Mouse (Mus musculus) myocyte (in vitro differentiated cells): ENCODE measurements at regions not wholly inside any gene's neighbourhood (a gene's known extent, or its start where the extent isn't known, plus 50 kb on each side); places are given as distances from the start of the nearest gene placed in this dataset.

Experiments
- H3K27me3 ChIP-seq: one replicate; pipeline ENCODE4 v1.6.1; 2011; ENCODE audit not compliant: control insufficient read depth, insufficient read depth, insufficient read length
- H3K36me3 ChIP-seq: one replicate; pipeline ENCODE4 v1.6.1; 2011; ENCODE audit not compliant: control insufficient read depth, insufficient read depth
- H3K4me2 ChIP-seq: one replicate; pipeline ENCODE4 v1.6.1; 2011; ENCODE audit warnings: low read depth, control low read depth
- H3K4me3 ChIP-seq: one replicate; pipeline ENCODE4 v1.5.1; 2011; ENCODE audit warnings: mild to moderate bottlenecking, control low read depth, moderate library complexity
- H3K79me2 ChIP-seq: one replicate; pipeline ENCODE4 v1.6.1; 2011; ENCODE audit not compliant: control insufficient read depth, insufficient read depth
- H3ac ChIP-seq: one replicate; pipeline ENCODE4 v1.6.1; 2011; ENCODE audit not compliant: control insufficient read depth, insufficient read length
- CEBPB ChIP-seq: IDR thresholded peaks from 2 replicates; pipeline ENCODE4 v1.6.1; 2011; ENCODE audit warnings: mild to moderate bottlenecking, moderate library complexity; ENCODE audit not compliant: poor library complexity, insufficient read depth, severe bottlenecking
- E2F4 ChIP-seq: IDR thresholded peaks from one replicate; pipeline ENCODE4 v1.6.1; 2011; ENCODE audit warnings: mild to moderate bottlenecking, control low read depth, moderate library complexity; ENCODE audit not compliant: insufficient read depth
- MAX ChIP-seq: IDR thresholded peaks from one replicate; pipeline ENCODE4 v1.6.1; 2011; ENCODE audit warnings: low read depth, mild to moderate bottlenecking, control low read depth
- MYOD1 ChIP-seq, 3 experiments: IDR thresholded peaks; one replicate each; pipeline ENCODE4 v1.6.1; 2011; ENCODE audit warnings: control low read depth in 2 of 3, low read depth in 2 of 3, mild to moderate bottlenecking in 2 of 3, moderate library complexity in 1 of 3; ENCODE audit not compliant: insufficient read length in 2 of 3, control insufficient read depth in 1 of 3
- MYOG ChIP-seq, 3 experiments: IDR thresholded peaks; one replicate each; pipeline ENCODE4 v1.6.1; 2011; ENCODE audit warnings: control low read depth in 2 of 3, low read depth in 2 of 3, mild to moderate bottlenecking in 2 of 3; ENCODE audit not compliant: insufficient read length in 2 of 3, control insufficient read depth in 1 of 3, insufficient read depth in 1 of 3
- POLR2A ChIP-seq: IDR thresholded peaks from one replicate; pipeline ENCODE4 v1.6.1; 2011; ENCODE audit warnings: low read depth, mild to moderate bottlenecking, control low read depth, moderate library complexity; ENCODE audit not compliant: insufficient read length
- POLR2AphosphoS2 ChIP-seq: IDR thresholded peaks from one replicate; pipeline ENCODE4 v1.6.1; 2011; ENCODE audit warnings: low read depth, control low read depth; ENCODE audit not compliant: insufficient read length
- REST ChIP-seq: IDR thresholded peaks from one replicate; pipeline ENCODE4 v1.6.1; 2011; ENCODE audit warnings: mild to moderate bottlenecking, control low read depth, moderate library complexity; ENCODE audit not compliant: insufficient read depth, insufficient read length
- SRF ChIP-seq: IDR thresholded peaks from one replicate; pipeline ENCODE4 v1.6.1; 2011; ENCODE audit warnings: low read depth; ENCODE audit not compliant: control insufficient read depth, insufficient read length
- TCF12 ChIP-seq: IDR thresholded peaks from one replicate; pipeline ENCODE4 v1.6.1; 2011; ENCODE audit warnings: mild to moderate bottlenecking, control low read depth; ENCODE audit not compliant: poor library complexity, insufficient read depth, severe bottlenecking
- TCF3 ChIP-seq: IDR thresholded peaks from one replicate; pipeline ENCODE4 v1.6.1; 2011; ENCODE audit warnings: low read depth, control low read depth; ENCODE audit not compliant: insufficient read length
- USF1 ChIP-seq: IDR thresholded peaks from one replicate; pipeline ENCODE4 v1.6.1; 2011; ENCODE audit warnings: low read depth, mild to moderate bottlenecking, control low read depth, moderate library complexity

DNA sequence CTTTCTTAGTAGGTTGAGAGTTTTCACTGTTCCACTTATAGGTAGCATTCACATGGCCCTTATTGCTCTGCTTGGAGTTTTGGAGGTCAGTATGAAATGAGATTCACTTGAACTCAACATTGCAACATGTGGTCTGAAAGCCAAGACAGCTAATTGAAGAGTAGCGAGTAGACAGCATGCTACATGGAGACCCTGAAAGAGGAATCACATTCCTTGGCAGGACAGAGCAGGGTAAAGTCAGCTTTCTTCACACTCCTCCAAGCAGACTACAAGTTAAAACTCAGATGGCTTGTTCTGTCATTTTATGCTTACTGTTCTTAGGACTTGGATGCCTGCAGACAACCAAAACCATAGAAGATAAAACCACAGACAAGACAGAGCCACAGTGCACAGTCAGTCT, 91.1 kb upstream of the Rnd3 start:
- no peak overlapping the region for H3K4me2 ChIP-seq
- H3K36me3 ChIP-seq, result no peaks in the 10 kb centered on the region
- TF ChIP-seq TCF3, result no peak
- TF ChIP-seq MYOG (IDR thresholded peaks at IDR 0.05; ENCODE audit: control insufficient read depth in 1 of 3, insufficient read depth in 1 of 3, insufficient read length in 2 of 3, low read depth in 2 of 3), result no peak
- TF ChIP-seq POLR2AphosphoS2, result no peak
- TF ChIP-seq REST, result no peak
- TF ChIP-seq MYOD1 (IDR thresholded peaks at IDR 0.05; ENCODE audit: control insufficient read depth in 1 of 3, insufficient read length in 2 of 3, low read depth in 2 of 3), result no peak
- TF ChIP-seq TCF12, result no peak
- no peak for TF ChIP-seq E2F4
- TF ChIP-seq MAX, result no peak
- no peak for TF ChIP-seq SRF
- no peak for TF ChIP-seq CEBPB
- H3K79me2 ChIP-seq, result no peaks in the 10 kb centered on the region
- no peaks in the 10 kb centered on the region for H3K27me3 ChIP-seq
- no peak overlapping the region for H3ac ChIP-seq
- H3K4me3 ChIP-seq, result no peak overlapping the region

DNA sequence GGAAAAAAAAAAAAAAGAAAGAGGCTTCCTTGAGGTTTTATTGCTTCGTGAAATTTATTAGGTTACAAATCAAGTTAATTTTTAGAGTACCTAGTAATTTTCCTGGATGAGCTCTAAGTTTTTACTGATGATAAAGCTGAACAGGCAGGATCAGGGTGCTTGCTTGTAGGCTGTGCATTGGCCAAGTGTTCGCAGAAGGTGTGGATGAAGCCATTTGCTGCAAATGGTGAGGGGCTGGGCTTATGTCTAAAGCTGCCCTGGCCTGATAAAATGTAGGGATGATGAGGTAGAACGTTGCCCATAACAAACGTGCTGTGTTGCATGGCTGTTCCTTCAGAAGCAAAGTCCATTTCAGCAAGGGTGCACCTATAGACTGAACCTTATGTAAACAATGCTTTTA, 90.1 kb upstream of the Rnd3 start:
- Histone ChIP-seq H3K27me3 (no peaks in the 10 kb centered on the region), H3K79me2 (no peaks in the 10 kb centered on the region), H3K4me3 (no peak overlapping the region), H3ac (no peak overlapping the region), H3K4me2 (peak overlapping the region; percentile 82), H3K36me3 (no peaks in the 10 kb centered on the region)
- no peak for TF ChIP-seq SRF
- TF ChIP-seq MYOD1 (IDR thresholded peaks at IDR 0.05; ENCODE audit: control insufficient read depth in 1 of 3, insufficient read length in 2 of 3, low read depth in 2 of 3), result no peak
- TF ChIP-seq USF1, result no peak
- no peak for TF ChIP-seq MYOG (IDR thresholded peaks at IDR 0.05; ENCODE audit: control insufficient read depth in 1 of 3, insufficient read depth in 1 of 3, insufficient read length in 2 of 3, low read depth in 2 of 3)
- no peak for TF ChIP-seq REST
- no peak for TF ChIP-seq POLR2A
- TF ChIP-seq TCF12, result no peak
- no peak for TF ChIP-seq TCF3
- no peak for TF ChIP-seq POLR2AphosphoS2

DNA sequence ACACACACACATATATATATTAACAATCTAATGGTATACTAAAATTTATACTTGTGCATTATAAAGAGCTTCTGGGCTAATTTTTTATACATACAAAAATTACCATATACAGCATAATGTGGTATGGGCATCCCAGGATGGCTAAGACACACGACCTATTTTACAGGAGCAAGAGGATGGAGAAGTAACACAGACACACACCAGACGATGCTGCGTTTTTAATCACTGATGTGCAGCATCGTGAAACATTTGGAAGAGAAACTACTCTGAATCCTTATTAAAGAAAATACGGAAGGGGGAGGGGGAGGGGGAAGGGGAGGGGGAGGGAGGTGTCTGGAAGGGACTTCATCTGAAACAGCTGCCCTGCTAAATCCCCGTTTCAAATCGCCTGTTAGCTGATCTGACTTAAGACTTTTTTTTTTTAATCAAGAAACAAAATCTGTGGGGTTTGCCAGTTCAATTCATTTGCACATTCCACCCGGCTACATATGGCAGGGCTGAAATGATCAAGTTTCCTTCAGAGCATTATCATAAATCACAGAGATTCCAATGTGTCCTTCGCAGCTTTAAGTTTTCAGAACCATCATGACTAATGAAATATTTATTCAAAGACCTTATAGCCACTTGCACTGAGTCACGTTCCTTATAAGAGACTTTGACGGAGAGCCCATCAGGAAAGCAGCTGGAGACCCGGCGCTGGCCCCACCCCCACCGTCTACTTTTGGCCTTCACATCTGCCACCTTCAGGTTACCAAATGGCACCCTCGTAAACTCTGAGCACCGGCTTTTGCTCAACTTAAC, 89.4 kb upstream of the Rnd3 start:
- Histone ChIP-seq H3K4me3 (peak overlapping the region; percentile 3), H3K36me3 (no peaks in the 10 kb centered on the region), H3K27me3 (no peaks in the 10 kb centered on the region), H3K4me2 (peak overlapping the region; percentile 82), H3ac (no peak overlapping the region), H3K79me2 (no peaks in the 10 kb centered on the region)
- no peak for TF ChIP-seq REST
- TF ChIP-seq MYOD1 (IDR thresholded peaks at IDR 0.05; ENCODE audit: control insufficient read depth in 1 of 3, insufficient read length in 2 of 3, low read depth in 2 of 3), result peak in 2 of 3 experiments; percentile 14 to 43
- no peak for TF ChIP-seq POLR2A
- TF ChIP-seq SRF, result no peak
- no peak for TF ChIP-seq TCF12
- no peak for TF ChIP-seq MAX
- TF ChIP-seq USF1, result no peak
- no peak for TF ChIP-seq E2F4
- no peak for TF ChIP-seq CEBPB
- TF ChIP-seq TCF3, result no peak
- TF ChIP-seq POLR2AphosphoS2, result no peak
- peak in 2 of 3 experiments; percentile 17 to 60 for TF ChIP-seq MYOG (IDR thresholded peaks at IDR 0.05; ENCODE audit: control insufficient read depth in 1 of 3, insufficient read depth in 1 of 3, insufficient read length in 2 of 3, low read depth in 2 of 3)

DNA sequence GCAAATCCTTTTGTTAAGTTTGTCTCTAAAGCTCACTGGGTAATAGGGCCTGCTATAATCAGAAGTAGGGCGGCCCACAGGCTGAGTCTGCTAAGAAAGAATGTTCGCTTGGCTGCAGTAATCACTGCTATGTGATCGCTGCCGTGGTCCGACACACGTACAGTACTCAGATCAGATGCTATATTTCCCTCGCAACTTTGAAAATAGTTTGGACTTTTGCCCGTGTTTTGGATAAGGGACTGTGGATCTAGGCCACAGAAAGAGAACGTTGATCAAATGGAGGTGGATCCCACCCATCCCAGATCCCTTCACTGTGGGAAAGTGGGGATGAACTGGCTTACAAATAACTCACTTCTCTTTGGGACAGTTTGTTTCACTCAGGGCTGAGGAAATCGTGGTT, 88.5 kb upstream of the Rnd3 start:
- H3K36me3 ChIP-seq, result no peaks in the 10 kb centered on the region
- H3K4me2 ChIP-seq, result no peak overlapping the region
- TF ChIP-seq TCF12 (no peak), MAX (no peak), TCF3 (no peak), POLR2AphosphoS2 (no peak), CEBPB (no peak), USF1 (no peak), SRF (no peak), POLR2A (no peak), E2F4 (no peak), MYOG (IDR thresholded peaks at IDR 0.05; ENCODE audit: control insufficient read depth in 1 of 3, insufficient read depth in 1 of 3, insufficient read length in 2 of 3, low read depth in 2 of 3) (no peak)
- H3K79me2 ChIP-seq, result no peaks in the 10 kb centered on the region
- H3ac ChIP-seq, result no peak overlapping the region
- H3K27me3 ChIP-seq, result no peaks in the 10 kb centered on the region
- no peak overlapping the region for H3K4me3 ChIP-seq
